Mouse (Mus musculus) forebrain, embryonic 11.5 days (tissue): ENCODE measurements around the gene Treml4. TPM values are rescaled to one million over a fixed set of nuclear protein-coding genes. Genes with fewer than 3 reads are reported as not detected.

ENCODE experiments used
- ATAC-seq: fragments of 200-750 bp; cut with Nextera tagmentation; replicated peaks from 2 replicates; pipeline ENCODE4 v1.8.0; 2017; ENCODE audit warnings: moderate TSS enrichment; ENCODE audit not compliant: low FRiP score
- DNase-seq: peaks from one replicate; pipeline ENCODE4 v3.0.0-alpha.2; 2017; ENCODE audit warnings: low spot score
- H3K27ac ChIP-seq: fragments of 300-500 bp; sonication (generic); 2 replicates; pipeline ENCODE4 v1.5.1; 2014; ENCODE audit warnings: low read depth, low read length
- H3K27me3 ChIP-seq: fragments of 300-500 bp; sonication (generic); 2 replicates; pipeline ENCODE4 v1.6.1; 2014; ENCODE audit warnings: mild to moderate bottlenecking, low read length, mixed read lengths; ENCODE audit not compliant: control insufficient read depth, insufficient read depth
- H3K36me3 ChIP-seq: fragments of 300-500 bp; sonication (generic); 2 replicates; pipeline ENCODE4 v1.6.1; 2014; ENCODE audit warnings: mild to moderate bottlenecking, low read length, moderate library complexity, mixed read lengths; ENCODE audit not compliant: control insufficient read depth, insufficient read depth
- H3K4me1 ChIP-seq: fragments of 300-500 bp; sonication (generic); replicated peaks from 2 replicates; pipeline ENCODE4 v1.6.1; 2014; ENCODE audit warnings: low read length, mixed read lengths; ENCODE audit not compliant: control insufficient read depth, insufficient read depth
- H3K4me2 ChIP-seq: fragments of 300-500 bp; sonication (generic); 2 replicates; pipeline ENCODE4 v1.6.1; 2014; ENCODE audit warnings: low read depth, mild to moderate bottlenecking, low read length, moderate library complexity, mixed read lengths; ENCODE audit not compliant: severe bottlenecking
- H3K4me3 ChIP-seq: fragments of 300-500 bp; sonication (generic); 2 replicates; pipeline ENCODE4 v1.5.1; 2014; ENCODE audit warnings: low read depth, low read length
- H3K9ac ChIP-seq: fragments of 300-500 bp; sonication (generic); 2 replicates; pipeline ENCODE4 v1.6.1; 2014; ENCODE audit warnings: low read length
- H3K9me3 ChIP-seq: fragments of 300-500 bp; sonication (generic); 2 replicates; pipeline ENCODE4 v1.6.1; 2016; ENCODE audit warnings: low read length, mixed read lengths; ENCODE audit not compliant: control insufficient read depth
- WGBS: fragments of 180-500 bp; shearing (Covaris S2); extraction: QIAGEN DNeasy Blood & Tissue Kit; methylation state at CpG from one replicate; pipeline ENCODE4 v1.1.7; 2014; 5-methylcytosine and 5-hydroxymethylcytosine counted together
- polyA plus RNA-seq: library from polyadenylated mRNA; unstranded; fragments of >200 nt; fragmentation: Nextera tagmentation; extraction: Ambion mirVana; gene quantifications from 2 replicates; pipeline ENCODE4 v1.2.1, GENCODE M21; 2014

The Treml4 gene
- polyA plus RNA-seq, 1 experiment from 2014 or later, result not detected

GRCm38 (mm10) chr17:48266610-48267304 is 2.7 kb downstream of the Treml4 start:
- no peak for ATAC-seq
- DNase-seq, result no peak
- 34% methylated on average over 2 of the region's 2 CpGs for WGBS
- Histone ChIP-seq H3K36me3 (no peaks in the 10 kb centered on the region), H3K27ac (peak overlapping the region; percentile 68), H3K4me1 (0 out of 2 replicates have a peak, but pooled peaks cover 3% of the 10 kb centered on the region), H3K27me3 (no peaks in the 10 kb centered on the region; the same call in 1 of the 2 replicates), H3K4me3 (no peak overlapping the region), H3K9me3 (no peaks in the 10 kb centered on the region), H3K9ac (no peak overlapping the region), H3K4me2 (no peak overlapping the region)

GRCm38 (mm10) chr17:48267591-48267990 is 3.5 kb downstream of the Treml4 start:
- H3K9ac ChIP-seq, result no peak overlapping the region
- H3K27me3 ChIP-seq, result no peaks in the 10 kb centered on the region; the same call in 1 of the 2 replicates
- 90% methylated on average over 1 of the region's 1 CpGs for WGBS
- no peaks in the 10 kb centered on the region for H3K9me3 ChIP-seq
- DNase-seq (no peak), ATAC-seq (no peak)
- H3K4me2 ChIP-seq, result no peak overlapping the region
- H3K4me3 ChIP-seq, result no peak overlapping the region
- no peaks in the 10 kb centered on the region for H3K36me3 ChIP-seq
- H3K4me1 ChIP-seq, result 0 out of 2 replicates have a peak, but pooled peaks cover 3% of the 10 kb centered on the region
- H3K27ac ChIP-seq, result no peak overlapping the region

GRCm38 (mm10) chr17:48268276-48268675 is 4.2 kb downstream of the Treml4 start:
- Histone ChIP-seq H3K27ac (no peak overlapping the region), H3K4me3 (no peak overlapping the region), H3K9me3 (no peaks in the 10 kb centered on the region), H3K9ac (no peak overlapping the region), H3K36me3 (no peaks in the 10 kb centered on the region), H3K27me3 (no peaks in the 10 kb centered on the region; the same call in 1 of the 2 replicates), H3K4me1 (0 out of 2 replicates have a peak, but pooled peaks cover 3% of the 10 kb centered on the region), H3K4me2 (no peak overlapping the region)
- ATAC-seq, result no peak
- DNase-seq, result no peak

- 78% methylated on average over 4 of the region's 4 CpGs for WGBS
- Histone ChIP-seq H3K36me3 (no peaks in the 10 kb centered on the region), H3K9ac (no peak overlapping the region), H3K4me2 (no peak overlapping the region), H3K4me3 (no peak overlapping the region), H3K4me1 (0 out of 2 replicates have a peak, but pooled peaks cover 3% of the 10 kb centered on the region), H3K9me3 (no peaks in the 10 kb centered on the region), H3K27me3 (no peaks in the 10 kb centered on the region; the same call in 1 of the 2 replicates), H3K27ac (no peak overlapping the region)
- no peak for ATAC-seq
- no peak for DNase-seq
Observed at GRCm38 (mm10) chr17:48269833-48270232, 5.7 kb downstream of the Treml4 start.

- H3K27ac ChIP-seq, result no peak overlapping the region
- ATAC-seq (no peak), DNase-seq (no peak)
- H3K36me3 ChIP-seq, result no peaks in the 10 kb centered on the region
- H3K4me1 ChIP-seq, result no peaks in the 10 kb centered on the region
- H3K4me3 ChIP-seq, result no peak overlapping the region
- no peaks in the 10 kb centered on the region for H3K9me3 ChIP-seq
- no peak overlapping the region for H3K9ac ChIP-seq
- 78% methylated on average over 5 of the region's 5 CpGs for WGBS
- no peak overlapping the region for H3K4me2 ChIP-seq
- no peaks in the 10 kb centered on the region; the same call in 1 of the 2 replicates for H3K27me3 ChIP-seq
Observed at GRCm38 (mm10) chr17:48272158-48272557, 8.1 kb downstream of the Treml4 start.

- ATAC-seq, result no peak
- Histone ChIP-seq H3K4me2 (no peak overlapping the region), H3K36me3 (no peaks in the 10 kb centered on the region), H3K27me3 (no peaks in the 10 kb centered on the region; the same call in 1 of the 2 replicates), H3K9me3 (no peaks in the 10 kb centered on the region), H3K27ac (no peak overlapping the region), H3K9ac (no peak overlapping the region), H3K4me3 (no peak overlapping the region), H3K4me1 (no peaks in the 10 kb centered on the region)
- no peak for DNase-seq
- WGBS, result 91% methylated on average over 4 of the region's 4 CpGs
Observed at GRCm38 (mm10) chr17:48272598-48272997, 8.5 kb downstream of the Treml4 start.

GRCm38 (mm10) chr17:48274098-48274497 is 10.0 kb downstream of the Treml4 start:
- WGBS, result 86% methylated on average over 4 of the region's 4 CpGs
- no peaks in the 10 kb centered on the region for H3K4me1 ChIP-seq
- no peak for DNase-seq
- no peak overlapping the region for H3K9ac ChIP-seq
- H3K9me3 ChIP-seq, result no peaks in the 10 kb centered on the region
- no peak overlapping the region for H3K27ac ChIP-seq
- no peaks in the 10 kb centered on the region for H3K36me3 ChIP-seq
- no peaks in the 10 kb centered on the region for H3K27me3 ChIP-seq
- H3K4me2 ChIP-seq, result no peak overlapping the region
- no peak for ATAC-seq
- no peak overlapping the region for H3K4me3 ChIP-seq

- Histone ChIP-seq H3K4me1 (no peaks in the 10 kb centered on the region), H3K36me3 (no peaks in the 10 kb centered on the region), H3K9ac (no peak overlapping the region), H3K27ac (no peak overlapping the region), H3K4me2 (no peak overlapping the region), H3K4me3 (no peak overlapping the region), H3K27me3 (no peaks in the 10 kb centered on the region), H3K9me3 (no peaks in the 10 kb centered on the region)
- ATAC-seq (peak; percentile 63), DNase-seq (peak; percentile 90)
- 29% methylated on average over 6 of the region's 6 CpGs for WGBS
Observed at GRCm38 (mm10) chr17:48274885-48275284, 10.8 kb downstream of the Treml4 start.

GRCm38 (mm10) chr17:48275736-48276135 is 11.6 kb downstream of the Treml4 start:
- H3K4me3 ChIP-seq, result no peak overlapping the region
- no peaks in the 10 kb centered on the region for H3K4me1 ChIP-seq
- no peaks in the 10 kb centered on the region for H3K27me3 ChIP-seq
- no peak overlapping the region for H3K4me2 ChIP-seq
- H3K9ac ChIP-seq, result no peak overlapping the region
- no peaks in the 10 kb centered on the region for H3K36me3 ChIP-seq
- ATAC-seq, result no peak
- DNase-seq, result no peak
- H3K27ac ChIP-seq, result no peak overlapping the region
- H3K9me3 ChIP-seq, result no peaks in the 10 kb centered on the region
- WGBS, result 50% methylated on average over 7 of the region's 7 CpGs
